Mouse (Mus musculus) E14TG2a.4 (cell line): ENCODE results near the gene Exoc6b.

Experiments used
- CTCF ChIP-seq: conservative IDR thresholded peaks from 2 replicates; pipeline ENCODE4 v1.5.1; 2014; ENCODE audit warnings: low read length
- POU5F1 ChIP-seq: IDR thresholded peaks from 2 replicates; pipeline ENCODE4 v1.6.1; 2014; ENCODE audit warnings: low read length, borderline replicate concordance

DNA sequence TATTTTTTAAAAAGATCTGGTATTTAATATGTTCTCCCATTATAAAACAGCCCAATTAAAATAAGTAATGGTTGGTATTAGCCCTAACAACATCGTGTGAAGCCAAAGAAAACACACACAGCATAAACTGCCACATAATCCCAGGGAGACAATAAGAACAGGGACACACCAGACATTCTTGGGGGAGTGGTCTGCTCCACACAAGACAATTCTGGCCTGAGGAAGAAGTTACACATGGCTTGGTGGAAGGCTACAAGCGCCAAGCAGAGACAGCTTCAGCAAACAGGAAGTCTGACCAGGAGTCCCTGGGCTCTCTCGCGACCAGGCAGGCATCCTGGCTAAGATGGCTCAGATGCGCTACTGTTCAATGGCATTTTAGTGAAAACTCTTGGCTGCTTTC is 290.3 kb downstream of the Exoc6b start:
- no peak for TF ChIP-seq CTCF
- TF ChIP-seq POU5F1, result no peak
